Mouse (Mus musculus): ENCODE data around the gene Acaa1a. TPM values are rescaled to one million over a fixed set of nuclear protein-coding genes. Genes with fewer than 3 reads are reported as not detected.
"Not testable (repeated sequence)": the region's sequence is repeated elsewhere in the genome, so short reads cannot be mapped to it uniquely, and the experiment has no call there.

Gene Acaa1a
- total and polyA plus RNA-seq, 3 experiments, result 72.4 to 107 (median 78.5) TPM

- no peak for TF ChIP-seq EP300 (IDR thresholded peaks at IDR 0.05; ENCODE audit: insufficient read depth, low read depth, low read length)
- no peak for TF ChIP-seq CTCF (IDR thresholded peaks at IDR 0.05)
- no peak for TF ChIP-seq POLR2A (IDR thresholded peaks at IDR 0.05; ENCODE audit: insufficient read depth, low read depth, low read length)
- Histone ChIP-seq H3K4me1 (ENCODE audit: control insufficient read depth, insufficient read depth, low read length) (no peaks in the 10 kb centered on the region; the same call in 1 of the 2 replicates), H3K79me2 (replicated peaks; ENCODE audit: control insufficient read depth, insufficient read depth, low read length) (no peaks in the 10 kb centered on the region), H3K27me3 (ENCODE audit: control insufficient read depth, insufficient read depth, low read length) (no peaks in the 10 kb centered on the region), H3K36me3 (ENCODE audit: control insufficient read depth, insufficient read depth, low read length) (no peaks in the 10 kb centered on the region), H3K9ac (ENCODE audit: low read depth, low read length) (no peak overlapping the region), H3K27ac (no peak overlapping the region), H3K4me3 (peak overlapping the region; percentile 71)
- intact Hi-C loops (cut with DNase I), result loop anchor here (5.0 kb wide), 1 partner anchor 36 kb away; the partner anchor contains the start of gene Oxsr1
- 40% methylated on average over 9 of the region's 9 CpGs for WGBS
- DNase-seq, result no peak
Measured at GRCm38 (mm10) chr9:119358058-119358429, 18.6 kb downstream of the Acaa1a start.

DNA sequence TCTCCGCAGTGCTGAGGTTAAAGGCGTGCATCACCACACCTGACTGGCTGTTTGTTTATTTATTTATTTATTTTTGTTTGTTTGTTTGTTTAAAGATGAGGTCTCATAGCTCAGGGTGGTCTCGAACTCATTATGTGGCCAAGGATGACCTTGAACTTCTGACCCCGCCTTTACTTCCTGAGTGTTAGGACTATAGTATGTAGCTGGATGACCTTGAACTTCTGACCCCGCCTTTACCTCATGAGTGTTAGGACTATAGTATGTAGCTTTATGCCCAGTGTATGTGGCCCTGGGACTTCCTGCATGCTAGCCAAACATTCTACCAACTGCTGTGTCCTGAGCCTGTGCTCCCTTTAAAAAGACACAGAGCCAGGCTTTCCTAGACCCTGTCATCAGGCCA, 21.9 kb downstream of the Acaa1a start:
- WGBS, result 88% methylated on average over 5 of the region's 5 CpGs

GRCm38 (mm10) chr9:119363229-119363628, 23.8 kb downstream of the Acaa1a start:
- Histone ChIP-seq H3K36me3 (ENCODE audit: control insufficient read depth, insufficient read depth, low read length) (no peaks in the 10 kb centered on the region), H3K27me3 (ENCODE audit: control insufficient read depth, insufficient read depth, low read length) (no peaks in the 10 kb centered on the region), H3K79me2 (replicated peaks; ENCODE audit: control insufficient read depth, insufficient read depth, low read length) (no peaks in the 10 kb centered on the region), H3K9ac (ENCODE audit: low read depth, low read length) (no peak overlapping the region), H3K4me3 (no peak overlapping the region), H3K27ac (no peak overlapping the region), H3K4me1 (ENCODE audit: control insufficient read depth, insufficient read depth, low read length) (no peaks in the 10 kb centered on the region)
- intact Hi-C loops (cut with DNase I), result no loop called here
- no peak for DNase-seq
- TF ChIP-seq EP300 (IDR thresholded peaks at IDR 0.05; ENCODE audit: insufficient read depth, low read depth, low read length) (no peak), POLR2A (IDR thresholded peaks at IDR 0.05; ENCODE audit: insufficient read depth, low read depth, low read length) (no peak), CTCF (IDR thresholded peaks at IDR 0.05) (no peak)
- WGBS, result 63% methylated on average over 12 of the region's 12 CpGs

More for the DNA sequence above, 21.9 kb downstream of the Acaa1a start:
- no peak for TF ChIP-seq POLR2A (IDR thresholded peaks at IDR 0.05; ENCODE audit: insufficient read depth, low read depth, low read length)
- TF ChIP-seq CTCF (IDR thresholded peaks at IDR 0.05), result no peak
- no peak for TF ChIP-seq EP300 (IDR thresholded peaks at IDR 0.05; ENCODE audit: insufficient read depth, low read depth, low read length)
- Histone ChIP-seq H3K4me3 (no peak overlapping the region), H3K36me3 (ENCODE audit: control insufficient read depth, insufficient read depth, low read length) (no peaks in the 10 kb centered on the region), H3K27me3 (ENCODE audit: control insufficient read depth, insufficient read depth, low read length) (no peaks in the 10 kb centered on the region), H3K27ac (no peak overlapping the region), H3K9ac (ENCODE audit: low read depth, low read length) (no peak overlapping the region), H3K79me2 (replicated peaks; ENCODE audit: control insufficient read depth, insufficient read depth, low read length) (no peaks in the 10 kb centered on the region), H3K4me1 (ENCODE audit: control insufficient read depth, insufficient read depth, low read length) (no peaks in the 10 kb centered on the region; the same call in 1 of the 2 replicates)
- intact Hi-C loops (cut with DNase I), result no loop called here
- no peak for DNase-seq

DNA sequence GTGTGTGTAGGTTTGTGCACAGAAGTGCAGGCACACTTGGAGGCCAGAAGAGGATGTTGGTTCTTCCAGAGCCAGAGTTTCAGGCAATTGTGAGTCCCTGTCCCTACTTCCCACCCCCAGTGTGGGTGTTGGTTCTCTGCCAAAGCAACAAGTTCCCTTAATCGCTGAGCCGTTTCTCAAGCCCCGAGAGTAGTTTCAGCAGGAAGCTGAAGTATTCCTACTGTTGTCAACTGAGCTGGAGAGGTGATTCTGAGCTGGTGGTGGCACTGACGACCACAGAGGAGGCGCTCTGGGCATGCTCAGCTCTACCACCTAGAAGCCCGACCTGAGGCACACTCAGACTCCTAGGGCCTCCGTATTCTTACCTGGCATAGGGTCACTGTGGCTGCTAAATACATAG, 25.8 kb downstream of the Acaa1a start, which contains the start of gene Slc22a14:
Gene Slc22a14 (minus strand): TSS at position 270 of the 400 bp plus-strand sequence.
- WGBS, result 49% methylated on average over 7 of the region's 7 CpGs
- H3K9ac ChIP-seq (ENCODE audit: low read depth, low read length), result no peak within 1 kb of the TSS
- DNase-seq, result peak in 1 of 2 experiments; percentile 51

GRCm38 (mm10) chr9:119368367-119368766, 28.9 kb downstream of the Acaa1a start:
- intact Hi-C loops (cut with DNase I), result no loop called here
- no peaks in the 10 kb centered on the region for H3K79me2 ChIP-seq (replicated peaks; ENCODE audit: control insufficient read depth, insufficient read depth, low read length)
- H3K27ac ChIP-seq, result no peak overlapping the region
- 90% methylated on average over 3 of the region's 3 CpGs for WGBS
- no peak overlapping the region for H3K9ac ChIP-seq (ENCODE audit: low read depth, low read length)
- TF ChIP-seq POLR2A (IDR thresholded peaks at IDR 0.05; ENCODE audit: insufficient read depth, low read depth, low read length) (no peak), EP300 (IDR thresholded peaks at IDR 0.05; ENCODE audit: insufficient read depth, low read depth, low read length) (no peak), CTCF (IDR thresholded peaks at IDR 0.05) (no peak)
- no peaks in the 10 kb centered on the region for H3K4me1 ChIP-seq (ENCODE audit: control insufficient read depth, insufficient read depth, low read length)
- H3K27me3 ChIP-seq (ENCODE audit: control insufficient read depth, insufficient read depth, low read length), result no peaks in the 10 kb centered on the region
- H3K36me3 ChIP-seq (ENCODE audit: control insufficient read depth, insufficient read depth, low read length), result no peaks in the 10 kb centered on the region
- DNase-seq, result no peak
- no peak overlapping the region for H3K4me3 ChIP-seq

More for the DNA sequence above, 25.8 kb downstream of the Acaa1a start, which contains the start of gene Slc22a14:
- Histone ChIP-seq H3K36me3 (ENCODE audit: control insufficient read depth, insufficient read depth, low read length) (no peaks in the 10 kb centered on the region), H3K79me2 (replicated peaks; ENCODE audit: control insufficient read depth, insufficient read depth, low read length) (no peaks in the 10 kb centered on the region), H3K27ac (no peak within 1 kb of the TSS), H3K4me1 (ENCODE audit: control insufficient read depth, insufficient read depth, low read length) (no peaks in the 10 kb centered on the region), H3K4me3 (no peak within 1 kb of the TSS), H3K27me3 (ENCODE audit: control insufficient read depth, insufficient read depth, low read length) (no peaks in the 10 kb centered on the region)
- intact Hi-C loops (cut with DNase I), result no loop called here
- TF ChIP-seq CTCF (IDR thresholded peaks at IDR 0.05) (no peak), POLR2A (IDR thresholded peaks at IDR 0.05; ENCODE audit: insufficient read depth, low read depth, low read length) (no peak), EP300 (IDR thresholded peaks at IDR 0.05; ENCODE audit: insufficient read depth, low read depth, low read length) (no peak)

DNA sequence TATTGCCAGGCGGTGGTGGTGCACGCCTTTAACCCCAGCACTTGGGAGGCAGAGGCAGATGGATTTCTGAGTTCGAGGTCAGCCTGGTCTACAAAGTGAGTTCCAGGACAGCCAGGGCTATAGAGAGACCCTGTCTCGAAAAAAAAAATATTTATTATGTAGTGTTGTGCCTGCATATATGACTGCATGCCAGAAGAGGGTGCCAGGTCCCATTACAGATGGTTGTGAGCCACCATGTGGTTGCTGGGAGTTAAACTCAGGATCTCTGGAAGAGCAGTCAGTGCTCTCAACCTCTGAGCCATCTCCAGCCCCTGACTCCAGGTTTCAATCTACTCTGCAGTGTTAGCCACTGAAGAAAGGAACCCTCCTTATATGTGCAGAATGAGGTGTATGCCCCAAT, 31.3 kb downstream of the Acaa1a start:
- intact Hi-C loops (cut with DNase I); H3K9ac ChIP-seq (ENCODE audit: low read depth, low read length): not testable (repeated sequence)
- 84% methylated on average over 4 of the region's 4 CpGs for WGBS

More for the DNA sequence above, 31.3 kb downstream of the Acaa1a start:
- not testable (repeated sequence) for H3K4me3 ChIP-seq; H3K79me2 ChIP-seq (replicated peaks; ENCODE audit: control insufficient read depth, insufficient read depth, low read length); H3K4me1 ChIP-seq (ENCODE audit: control insufficient read depth, insufficient read depth, low read length); DNase-seq; H3K27ac ChIP-seq; H3K27me3 ChIP-seq (ENCODE audit: control insufficient read depth, insufficient read depth, low read length); H3K36me3 ChIP-seq (ENCODE audit: control insufficient read depth, insufficient read depth, low read length)
- 0 out of 2 replicates have a peak, but pooled peaks have one; percentile 15 for TF ChIP-seq CTCF (IDR thresholded peaks at IDR 0.05)
